Mouse (Mus musculus): ENCODE results near the gene Snx30.

The Snx30 gene

DNA sequence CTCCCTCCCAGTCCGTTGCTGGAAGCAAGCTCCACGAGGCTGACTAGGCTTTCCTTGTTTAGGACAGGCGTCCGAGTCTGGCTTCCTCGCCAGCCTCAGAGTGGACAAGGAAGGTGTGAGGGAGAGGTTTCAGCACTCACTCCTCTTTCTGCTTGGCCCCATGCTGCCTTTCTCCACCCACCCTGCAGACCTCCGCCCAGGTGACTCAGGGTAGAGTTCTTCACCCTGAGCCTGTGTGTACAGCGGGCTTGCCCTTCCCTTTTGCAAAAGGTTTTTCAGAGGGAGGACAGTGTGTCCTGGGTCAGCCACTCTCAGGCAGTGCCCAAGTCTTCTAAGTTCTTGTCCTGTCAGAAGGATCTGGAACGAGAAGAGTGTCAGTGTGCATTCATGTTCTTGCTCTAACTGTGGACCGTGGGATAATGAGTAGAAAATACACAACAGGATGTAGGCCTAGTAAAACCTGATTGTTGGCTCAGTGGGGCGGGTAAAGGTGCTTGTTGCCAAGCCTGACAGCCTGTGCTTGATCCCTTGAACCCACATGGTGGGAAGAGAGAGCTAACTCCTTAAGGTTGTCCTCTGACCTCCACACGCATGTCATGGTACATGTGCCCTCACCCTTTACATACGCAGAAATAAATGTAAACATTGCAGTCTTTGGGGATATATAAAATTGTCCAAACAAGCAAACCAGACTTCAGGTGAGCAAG is 92.3 kb downstream of the Snx30 start:
- H3K4me3 ChIP-seq (replicated peaks; ENCODE audit: low read length): peak overlapping the region; percentile 45

DNA sequence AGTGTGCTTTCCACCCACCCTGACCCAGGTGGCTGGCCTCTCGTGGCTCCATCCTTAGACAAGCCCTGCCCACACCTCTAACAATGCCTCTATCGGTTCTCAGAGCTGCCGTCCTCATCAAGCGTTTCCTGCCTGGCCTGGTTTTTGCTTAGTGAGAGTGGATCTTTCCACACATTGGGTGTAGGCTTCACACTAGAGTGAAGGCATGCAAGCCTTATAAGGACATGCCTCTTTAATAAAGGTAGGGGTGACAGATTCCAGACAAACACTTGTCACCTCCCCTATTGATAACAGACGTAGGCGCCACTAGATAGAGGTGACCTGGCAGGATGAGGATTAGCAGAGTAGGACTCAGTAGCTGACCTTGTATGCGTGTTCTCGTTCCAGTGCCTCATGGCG is 92.9 kb downstream of the Snx30 start:
- H3K4me3 ChIP-seq (replicated peaks; ENCODE audit: low read length): no peak overlapping the region
- TF ChIP-seq NANOG (IDR thresholded peaks at IDR 0.05; ENCODE audit: borderline replicate concordance, low read length): no peak
- no peak for TF ChIP-seq POU5F1 (IDR thresholded peaks at IDR 0.05; ENCODE audit: borderline replicate concordance, low read length)
- TF ChIP-seq CTCF (conservative IDR thresholded peaks at IDR 0.05; ENCODE audit: low read length): no peak
- H3K27me3 ChIP-seq (ENCODE audit: insufficient read depth, low read length): no peaks in the 10 kb centered on the region
- H3K36me3 ChIP-seq (ENCODE audit: insufficient read depth, low read length): peaks cover 62% of the 10 kb centered on the region
- peaks cover 79% of the 10 kb centered on the region for H3K4me1 ChIP-seq (replicated peaks; ENCODE audit: low read depth, low read length)
- H3K9me3 ChIP-seq (ENCODE audit: low read length): no peaks in the 10 kb centered on the region

More for the DNA sequence above, 92.3 kb downstream of the Snx30 start:
- TF ChIP-seq CTCF (conservative IDR thresholded peaks at IDR 0.05; ENCODE audit: low read length) (no peak), POU5F1 (IDR thresholded peaks at IDR 0.05; ENCODE audit: borderline replicate concordance, low read length) (no peak), NANOG (IDR thresholded peaks at IDR 0.05; ENCODE audit: borderline replicate concordance, low read length) (no peak)
- Histone ChIP-seq H3K36me3 (ENCODE audit: insufficient read depth, low read length) (peaks cover 68% of the 10 kb centered on the region), H3K27me3 (ENCODE audit: insufficient read depth, low read length) (no peaks in the 10 kb centered on the region), H3K9me3 (ENCODE audit: low read length) (no peaks in the 10 kb centered on the region), H3K4me1 (replicated peaks; ENCODE audit: low read depth, low read length) (peaks cover 85% of the 10 kb centered on the region)

DNA sequence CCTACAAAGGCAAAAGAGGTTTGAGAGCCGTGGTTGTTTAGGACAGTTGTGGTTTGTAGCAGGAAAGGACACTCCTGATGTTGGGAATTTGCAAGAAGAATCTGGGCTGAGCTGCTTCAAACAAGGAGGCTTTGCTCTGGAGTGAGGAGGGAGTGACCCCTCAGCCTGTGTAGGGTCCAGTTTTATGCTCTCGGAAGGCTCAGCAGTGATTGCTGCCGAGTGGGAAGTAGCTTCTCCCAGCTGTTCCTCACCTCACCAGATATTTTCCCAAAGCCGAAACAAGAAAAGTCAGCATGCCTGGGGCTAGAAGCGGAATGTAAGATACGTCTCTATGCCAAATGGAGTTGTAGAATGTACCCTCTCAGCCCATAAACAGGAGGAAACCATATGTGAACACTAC is 96.2 kb downstream of the Snx30 start:
- TF ChIP-seq NANOG (IDR thresholded peaks at IDR 0.05; ENCODE audit: borderline replicate concordance, low read length) (no peak), CTCF (conservative IDR thresholded peaks at IDR 0.05; ENCODE audit: low read length) (no peak), POU5F1 (IDR thresholded peaks at IDR 0.05; ENCODE audit: borderline replicate concordance, low read length) (no peak)

DNA sequence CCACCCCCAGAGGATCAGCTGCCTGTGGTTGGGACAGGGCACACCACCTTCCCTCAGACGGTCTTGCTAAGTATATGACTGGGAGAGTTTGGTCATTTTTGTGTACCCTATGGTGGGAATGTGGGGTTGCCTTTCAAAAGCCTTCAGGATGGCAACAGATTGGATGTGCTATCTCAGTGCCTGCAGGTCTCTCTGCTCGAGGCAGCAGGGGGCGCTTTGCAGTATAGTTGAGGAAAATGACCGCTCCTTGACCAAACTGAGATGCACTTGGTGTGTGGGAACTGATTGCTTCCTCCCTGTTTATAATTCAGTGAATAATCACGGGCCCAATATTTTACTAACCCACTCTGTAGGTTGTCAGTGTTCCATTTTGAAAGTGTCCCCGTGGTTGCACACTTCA is 96.9 kb downstream of the Snx30 start:
- H3K36me3 ChIP-seq (ENCODE audit: insufficient read depth, low read length): peaks cover 36% of the 10 kb centered on the region
- H3K4me1 ChIP-seq (replicated peaks; ENCODE audit: low read depth, low read length): peaks cover 69% of the 10 kb centered on the region
- no peaks in the 10 kb centered on the region for H3K27me3 ChIP-seq (ENCODE audit: insufficient read depth, low read length)
- TF ChIP-seq CTCF (conservative IDR thresholded peaks at IDR 0.05; ENCODE audit: low read length): peak; percentile 45
- TF ChIP-seq POU5F1 (IDR thresholded peaks at IDR 0.05; ENCODE audit: borderline replicate concordance, low read length): no peak
- no peak overlapping the region for H3K4me3 ChIP-seq (replicated peaks; ENCODE audit: low read length)
- H3K9me3 ChIP-seq (ENCODE audit: low read length): no peaks in the 10 kb centered on the region

More for the DNA sequence above, 96.2 kb downstream of the Snx30 start:
- H3K4me3 ChIP-seq (replicated peaks; ENCODE audit: low read length): no peak overlapping the region
- H3K36me3 ChIP-seq (ENCODE audit: insufficient read depth, low read length): peaks cover 42% of the 10 kb centered on the region
- H3K4me1 ChIP-seq (replicated peaks; ENCODE audit: low read depth, low read length): peaks cover 69% of the 10 kb centered on the region
- no peaks in the 10 kb centered on the region for H3K27me3 ChIP-seq (ENCODE audit: insufficient read depth, low read length)
- no peaks in the 10 kb centered on the region for H3K9me3 ChIP-seq (ENCODE audit: low read length)

DNA sequence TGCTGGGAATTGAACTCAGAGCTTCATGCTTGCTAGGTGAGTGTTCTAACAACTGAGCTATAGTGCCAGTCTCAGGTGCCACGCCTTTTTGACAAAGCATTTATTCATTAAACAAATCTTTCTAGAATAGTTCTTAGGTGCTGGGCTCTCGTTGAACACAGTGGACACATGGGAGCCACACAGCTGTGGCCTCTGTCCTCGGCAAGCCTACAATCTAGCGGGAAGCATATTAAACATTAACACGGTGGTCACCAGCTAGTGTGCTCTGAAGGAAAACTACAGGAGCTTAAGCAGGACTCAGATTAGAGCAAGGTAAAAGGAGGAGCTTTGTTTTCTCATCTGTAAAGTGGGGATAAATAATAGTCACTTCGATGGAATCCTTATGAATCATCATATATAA is 101.5 kb downstream of the Snx30 start:
- Histone ChIP-seq H3K4me3 (replicated peaks; ENCODE audit: low read length) (no peak overlapping the region), H3K36me3 (ENCODE audit: insufficient read depth, low read length) (peaks cover 5% of the 10 kb centered on the region; the same call in 1 of the 2 replicates), H3K4me1 (replicated peaks; ENCODE audit: low read depth, low read length) (peaks cover 58% of the 10 kb centered on the region), H3K9me3 (ENCODE audit: low read length) (no peaks in the 10 kb centered on the region), H3K27me3 (ENCODE audit: insufficient read depth, low read length) (no peaks in the 10 kb centered on the region)
- TF ChIP-seq CTCF (conservative IDR thresholded peaks at IDR 0.05; ENCODE audit: low read length): no peak
- TF ChIP-seq NANOG (IDR thresholded peaks at IDR 0.05; ENCODE audit: borderline replicate concordance, low read length): no peak
- no peak for TF ChIP-seq POU5F1 (IDR thresholded peaks at IDR 0.05; ENCODE audit: borderline replicate concordance, low read length)

DNA sequence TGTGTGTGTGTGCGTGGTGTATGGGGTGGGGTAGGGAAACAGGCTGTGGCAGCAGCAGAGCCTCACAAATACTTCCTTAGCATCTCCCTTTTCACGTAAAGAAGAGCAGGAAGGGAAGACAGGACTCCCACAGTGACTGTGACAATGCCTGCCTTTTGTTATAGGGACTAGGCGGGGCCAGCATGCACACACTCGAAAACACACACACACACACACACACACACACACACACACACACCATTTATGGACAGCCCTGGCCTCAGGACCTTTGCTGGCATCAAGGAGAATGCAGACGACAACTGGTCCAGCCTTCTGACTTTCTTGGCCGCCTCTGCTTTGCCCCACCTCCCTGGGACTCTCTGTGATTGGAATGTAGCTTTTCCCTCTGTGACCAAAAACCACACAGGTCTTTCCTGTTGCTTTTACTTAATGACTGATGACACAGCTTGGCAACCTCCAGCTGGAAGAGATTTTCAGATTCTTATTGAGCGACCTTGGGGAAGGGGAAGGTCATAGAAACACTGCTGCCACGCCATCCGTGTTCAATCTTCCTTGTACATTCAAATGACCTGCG is 102.1 kb downstream of the Snx30 start:
- Histone ChIP-seq H3K9me3 (ENCODE audit: low read length) (no peaks in the 10 kb centered on the region), H3K36me3 (ENCODE audit: insufficient read depth, low read length) (peaks cover 5% of the 10 kb centered on the region; the same call in 1 of the 2 replicates), H3K4me1 (replicated peaks; ENCODE audit: low read depth, low read length) (peaks cover 54% of the 10 kb centered on the region), H3K27me3 (ENCODE audit: insufficient read depth, low read length) (peaks cover 5% of the 10 kb centered on the region; the same call in 1 of the 2 replicates), H3K4me3 (replicated peaks; ENCODE audit: low read length) (0 out of 2 replicates have a peak overlapping the region, but pooled peaks have one; percentile 13)
- TF ChIP-seq CTCF (conservative IDR thresholded peaks at IDR 0.05; ENCODE audit: low read length) (no peak), NANOG (IDR thresholded peaks at IDR 0.05; ENCODE audit: borderline replicate concordance, low read length) (no peak), POU5F1 (IDR thresholded peaks at IDR 0.05; ENCODE audit: borderline replicate concordance, low read length) (no peak)

DNA sequence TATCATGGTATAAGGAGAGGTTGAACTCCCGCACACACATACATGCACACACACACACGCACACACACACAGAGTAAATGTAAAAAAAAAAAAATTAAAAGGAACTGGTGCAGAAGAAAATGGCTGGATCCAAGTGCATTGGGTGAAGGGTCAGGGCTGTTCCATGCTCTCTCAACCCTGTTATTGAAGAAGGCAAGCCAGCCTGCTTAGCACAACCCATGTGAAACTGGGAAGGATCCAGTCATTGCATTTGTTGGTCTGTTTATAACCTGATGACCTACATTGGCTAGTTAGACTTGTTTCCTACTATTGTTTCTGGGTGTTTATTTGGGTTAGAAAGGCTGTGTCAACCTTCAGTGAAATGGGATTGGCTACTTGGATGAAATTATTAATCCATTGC is 103.1 kb downstream of the Snx30 start:
- H3K27me3 ChIP-seq (ENCODE audit: insufficient read depth, low read length): peaks cover 16% of the 10 kb centered on the region
- H3K4me1 ChIP-seq (replicated peaks; ENCODE audit: low read depth, low read length): peaks cover 54% of the 10 kb centered on the region
- no peak overlapping the region for H3K4me3 ChIP-seq (replicated peaks; ENCODE audit: low read length)
- no peaks in the 10 kb centered on the region for H3K9me3 ChIP-seq (ENCODE audit: low read length)
- H3K36me3 ChIP-seq (ENCODE audit: insufficient read depth, low read length): peaks cover 3% of the 10 kb centered on the region; the same call in 1 of the 2 replicates
- TF ChIP-seq CTCF (conservative IDR thresholded peaks at IDR 0.05; ENCODE audit: low read length): no peak
- TF ChIP-seq NANOG (IDR thresholded peaks at IDR 0.05; ENCODE audit: borderline replicate concordance, low read length): no peak
- no peak for TF ChIP-seq POU5F1 (IDR thresholded peaks at IDR 0.05; ENCODE audit: borderline replicate concordance, low read length)

DNA sequence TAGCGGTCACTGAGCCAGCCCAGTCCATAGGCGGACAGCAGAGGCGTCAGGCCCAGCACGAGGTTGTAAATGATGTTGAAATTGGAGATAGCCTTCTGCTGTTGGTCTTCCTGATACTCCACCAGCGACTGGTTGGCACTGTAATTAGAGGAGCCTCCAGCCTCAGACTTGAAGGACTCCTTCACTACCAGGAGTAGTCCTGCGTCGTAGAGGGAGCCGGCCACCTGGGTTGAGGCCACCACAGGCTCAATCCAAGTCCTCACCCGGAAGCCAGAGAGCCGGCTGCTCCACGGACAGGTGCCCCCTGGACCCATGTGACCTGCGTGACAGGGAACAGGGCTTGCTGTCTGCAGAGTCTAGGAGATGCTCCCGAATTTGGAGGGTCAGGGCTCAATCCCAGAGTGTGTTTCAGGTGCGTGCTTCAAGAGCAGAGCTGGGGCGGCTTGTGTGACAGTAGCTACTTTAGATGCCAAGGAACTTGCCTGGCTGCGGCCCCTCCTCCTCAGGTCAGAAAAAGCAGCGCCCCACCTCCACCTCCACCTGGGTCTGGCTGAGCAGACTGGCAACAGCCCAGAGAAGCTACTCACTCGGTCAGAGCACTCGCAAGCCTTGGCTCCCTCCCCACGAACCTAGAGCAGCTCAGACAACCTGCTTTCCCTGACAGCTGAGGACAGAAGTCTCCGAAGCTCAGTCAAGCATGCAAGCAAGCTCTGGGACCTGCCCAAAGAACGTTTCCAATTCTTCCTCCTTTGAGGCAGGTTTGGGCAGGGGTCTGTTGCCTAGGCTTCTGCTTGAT is 109.2 kb downstream of the Snx30 start, which contains the start of gene Slc46a2:
Gene Slc46a2 (minus strand): TSS at position 449 of the 796 bp plus-strand sequence.
- Histone ChIP-seq H3K4me1 (replicated peaks; ENCODE audit: low read depth, low read length) (peaks cover 30% of the 10 kb centered on the region), H3K9me3 (ENCODE audit: low read length) (no peaks in the 10 kb centered on the region), H3K4me3 (replicated peaks; ENCODE audit: low read length) (peak within 1 kb of the TSS; percentile 71), H3K27me3 (ENCODE audit: insufficient read depth, low read length) (peaks cover 40% of the 10 kb centered on the region), H3K36me3 (ENCODE audit: insufficient read depth, low read length) (no peaks in the 10 kb centered on the region)
- TF ChIP-seq NANOG (IDR thresholded peaks at IDR 0.05; ENCODE audit: borderline replicate concordance, low read length) (no peak), CTCF (conservative IDR thresholded peaks at IDR 0.05; ENCODE audit: low read length) (no peak), POU5F1 (IDR thresholded peaks at IDR 0.05; ENCODE audit: borderline replicate concordance, low read length) (no peak)

All from E14TG2a.4 (cell line).